Mouse (Mus musculus) CD8-positive naive resting alpha-beta T cell, adult 2 months (primary cell): Measurements from ENCODE around the gene Pdcl3.
"Not testable (repeated sequence)": the region's sequence is repeated elsewhere in the genome, so short reads cannot be mapped to it uniquely, and the experiment has no call there.

ENCODE experiments used
- DNase-seq, 2 experiments: peaks; one replicate each; pipeline ENCODE4 v3.0.0; 2022; ENCODE audit warnings: low read depth in 2 of 2, low spot score in 2 of 2

The Pdcl3 gene

DNA sequence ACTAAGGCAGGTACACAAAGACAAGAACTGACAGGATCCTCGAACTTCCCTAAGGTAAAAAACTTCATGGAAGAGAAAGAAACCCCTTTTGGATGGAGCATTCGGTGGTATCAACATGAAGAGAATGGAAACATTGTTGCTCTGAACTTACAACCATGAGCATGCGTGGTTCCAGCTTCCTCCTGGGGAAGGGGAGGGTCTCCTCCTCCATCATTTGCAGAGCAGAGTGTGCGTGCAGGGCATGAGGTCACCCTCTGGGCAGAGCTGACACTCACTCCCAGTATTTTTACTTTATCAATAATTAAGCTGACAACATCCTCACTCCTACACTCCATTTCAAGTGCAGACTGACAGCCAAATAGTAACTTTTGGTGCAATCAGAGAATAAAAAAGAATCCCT, 32.5 kb downstream of the Pdcl3 start:
- no peak for DNase-seq

DNA sequence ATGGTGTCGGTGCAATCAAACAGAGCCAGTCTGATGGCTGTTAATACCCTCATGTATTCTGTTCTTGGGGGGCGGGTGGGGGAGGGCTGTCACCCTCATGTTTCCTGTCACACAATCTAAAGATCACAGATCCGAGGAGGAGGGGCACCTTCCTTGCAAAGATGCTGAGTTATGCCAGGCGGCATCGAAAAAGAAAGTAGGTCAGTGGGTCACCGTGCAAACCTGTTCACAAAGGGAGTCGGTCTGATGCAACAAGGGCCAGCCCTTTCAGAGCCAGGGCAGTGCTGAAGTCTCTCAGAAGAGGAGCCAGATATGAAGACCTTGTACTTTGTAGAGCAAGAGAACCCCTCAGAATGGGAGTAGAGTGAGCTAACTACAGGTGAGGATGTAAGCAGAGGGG, 39.7 kb downstream of the Pdcl3 start:
- no peak for DNase-seq

DNA sequence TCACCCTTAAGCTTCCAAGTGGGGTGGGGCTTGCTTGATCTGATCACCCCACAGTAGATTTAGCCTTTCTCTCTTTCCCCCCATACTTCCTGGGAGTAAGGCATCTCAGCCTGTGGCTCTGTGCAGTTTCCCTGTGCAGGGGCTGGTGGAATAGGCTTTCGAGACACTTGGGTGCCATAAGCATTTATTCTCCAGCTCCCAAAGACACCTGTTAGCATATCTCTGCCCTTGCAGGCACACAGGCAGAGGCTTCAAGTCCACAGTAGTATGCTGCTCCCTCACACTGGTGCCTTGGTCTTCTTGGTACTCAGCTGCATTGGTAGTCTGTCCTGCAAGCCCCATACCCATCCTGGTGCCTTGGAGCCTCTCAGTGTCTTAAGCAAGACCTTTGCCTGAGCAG, 40.4 kb downstream of the Pdcl3 start:
- no peak for DNase-seq

DNA sequence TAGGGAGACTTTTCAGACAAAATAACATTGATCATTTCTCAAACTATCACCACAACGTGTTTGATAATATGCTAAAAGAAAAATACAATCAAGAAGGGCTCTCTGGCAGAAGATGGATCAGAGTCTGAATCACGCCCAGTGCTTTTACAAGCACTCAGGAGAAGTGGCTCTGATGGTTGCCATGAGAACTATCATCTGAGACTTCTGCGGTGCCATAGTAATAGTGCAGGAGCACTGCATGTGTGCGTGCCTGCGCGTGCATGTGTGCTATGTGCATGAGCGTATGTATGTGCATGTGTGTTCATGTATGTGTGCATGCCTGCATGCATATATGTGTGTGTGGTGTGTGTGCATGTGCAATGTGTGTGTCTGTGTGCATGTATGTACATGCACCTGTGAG, 43.8 kb downstream of the Pdcl3 start:
- DNase-seq, result no peak

DNA sequence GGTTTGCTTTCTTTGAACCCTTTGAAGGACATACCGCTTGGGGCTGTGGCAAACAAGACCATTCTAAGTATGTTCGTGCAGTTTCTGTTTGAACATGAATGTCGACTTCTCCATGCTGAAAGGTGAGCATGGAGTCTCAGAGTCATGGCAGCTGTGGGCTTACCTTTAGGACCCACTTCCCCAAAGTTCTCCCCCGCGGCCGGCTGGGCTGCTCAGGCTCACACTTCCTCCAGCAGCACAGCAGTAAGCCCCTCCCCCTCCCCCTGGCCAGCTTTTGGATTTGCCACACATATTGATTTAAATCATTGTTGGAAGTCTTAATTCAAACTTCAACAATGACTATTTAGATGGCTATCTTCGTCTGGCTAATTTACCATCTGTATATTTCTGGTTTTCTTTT, 44.7 kb downstream of the Pdcl3 start:
- DNase-seq, result no peak

- DNase-seq, result no peak
Observed at GRCm38 (mm10) chr1:39035817-39036216, 50.4 kb downstream of the Pdcl3 start.

DNA sequence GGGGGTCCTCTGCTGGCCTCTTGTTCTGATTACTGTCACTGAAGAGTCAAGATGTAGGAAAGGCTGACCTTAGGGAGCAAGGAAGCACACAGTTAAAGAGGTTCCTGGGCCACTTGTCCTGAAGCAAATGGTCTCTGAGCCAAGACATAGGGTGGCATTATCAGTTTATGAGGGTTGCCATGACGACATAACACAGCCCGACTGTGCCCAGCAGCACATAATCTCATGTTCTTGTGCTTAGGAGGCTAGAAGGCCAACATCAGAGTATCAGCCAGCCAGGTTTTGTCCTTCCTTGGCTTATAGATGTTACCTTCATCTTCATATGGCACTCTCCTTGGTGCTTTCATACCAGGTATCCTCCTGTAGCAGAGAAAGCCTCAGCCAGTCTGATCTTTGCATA, 56.8 kb downstream of the Pdcl3 start:
- no peak for DNase-seq

- DNase-seq, result not testable (repeated sequence)
Observed at GRCm38 (mm10) chr1:39044442-39044841, 59.0 kb downstream of the Pdcl3 start.

GRCm38 (mm10) chr1:39046689-39047088, 61.3 kb downstream of the Pdcl3 start:
- peak in 1 of 2 experiments; percentile 17 for DNase-seq
